Mouse (Mus musculus) embryonic facial prominence, embryonic 11.5 days (tissue): ENCODE results near the gene Ankrd39. TPM values are rescaled to one million over a fixed set of nuclear protein-coding genes. Genes with fewer than 3 reads are reported as not detected.
A peak's percentile ranks its signal among the peaks of the same experiment; 100 is the strongest.

Source experiments
- ATAC-seq: fragments of 200-750 bp; cut with Nextera tagmentation; replicated peaks from 2 replicates; pipeline ENCODE4 v1.8.0; 2017; ENCODE audit warnings: low read depth; ENCODE audit not compliant: insufficient number of reproducible peaks, low FRiP score, low TSS enrichment
- DNase-seq: peaks from one replicate; pipeline ENCODE4 v3.0.0-alpha.2; 2015; ENCODE audit warnings: low spot score
- H3K27ac ChIP-seq: fragments of 300-500 bp; sonication (generic); replicated peaks from 2 replicates; pipeline ENCODE4 v1.5.1; 2014; ENCODE audit warnings: mild to moderate bottlenecking, low read depth, low read length, control low read depth
- H3K27me3 ChIP-seq: fragments of 300-500 bp; sonication (generic); 2 replicates; pipeline ENCODE4 v1.6.1; 2014; ENCODE audit warnings: mild to moderate bottlenecking, low read length, moderate library complexity, mixed read lengths; ENCODE audit not compliant: control insufficient read depth, insufficient read depth
- H3K36me3 ChIP-seq: fragments of 300-500 bp; sonication (generic); replicated peaks from 2 replicates; pipeline ENCODE4 v1.6.1; 2014; ENCODE audit warnings: low read depth, mild to moderate bottlenecking, low read length, moderate library complexity, mixed read lengths; ENCODE audit not compliant: control insufficient read depth, insufficient read depth
- H3K4me1 ChIP-seq: fragments of 300-500 bp; sonication (generic); 2 replicates; pipeline ENCODE4 v1.6.1; 2014; ENCODE audit warnings: low read length, mixed read lengths; ENCODE audit not compliant: control insufficient read depth, insufficient read depth
- H3K4me2 ChIP-seq: fragments of 300-500 bp; sonication (generic); 2 replicates; pipeline ENCODE4 v1.6.1; 2014; ENCODE audit warnings: low read depth, mild to moderate bottlenecking, control low read depth, low read length, moderate library complexity
- H3K4me3 ChIP-seq: fragments of 300-500 bp; sonication (generic); 2 replicates; pipeline ENCODE4 v1.5.1; 2014; ENCODE audit warnings: low read depth, low read length, control low read depth
- H3K9ac ChIP-seq: fragments of 300-500 bp; sonication (generic); replicated peaks from 2 replicates; pipeline ENCODE4 v1.6.1; 2014; ENCODE audit warnings: mild to moderate bottlenecking, control low read depth, low read length
- H3K9me3 ChIP-seq: fragments of 300-500 bp; sonication (generic); replicated peaks from 2 replicates; pipeline ENCODE4 v1.6.1; 2016; ENCODE audit warnings: mild to moderate bottlenecking, low read length, inconsistent platforms, mixed read lengths; ENCODE audit not compliant: control insufficient read depth
- WGBS: fragments of 180-500 bp; shearing (Covaris S2); extraction: QIAGEN DNeasy Blood & Tissue Kit; methylation state at CpG from one replicate; pipeline ENCODE4 v1.1.7; 2014; 5-methylcytosine and 5-hydroxymethylcytosine counted together
- polyA plus RNA-seq: library from polyadenylated mRNA; unstranded; fragments of >200 nt; fragmentation: Nextera tagmentation; extraction: Ambion mirVana; gene quantifications from 2 replicates; pipeline ENCODE4 v1.2.1, GENCODE M21; 2014

The Ankrd39 gene
- polyA plus RNA-seq, 1 experiment from 2014 or later = 11.9 TPM

- no peak for ATAC-seq
- 95% methylated on average over 7 of the region's 7 CpGs for WGBS
- no peak overlapping the region for H3K4me3 ChIP-seq
- no peak overlapping the region for H3K4me2 ChIP-seq
- no peaks in the 10 kb centered on the region for H3K9me3 ChIP-seq
- no peaks in the 10 kb centered on the region for H3K27me3 ChIP-seq
- H3K36me3 ChIP-seq = peaks cover 13% of the 10 kb centered on the region
- no peak overlapping the region for H3K27ac ChIP-seq
- H3K9ac ChIP-seq = no peak overlapping the region
- no peak for DNase-seq
- H3K4me1 ChIP-seq = no peaks in the 10 kb centered on the region
Measured at GRCm38 (mm10) chr1:36522210-36522609, 25.0 kb downstream of the Ankrd39 start.

GRCm38 (mm10) chr1:36519626-36520025, 27.6 kb downstream of the Ankrd39 start:
- Histone ChIP-seq H3K9ac (no peak overlapping the region), H3K27ac (no peak overlapping the region), H3K27me3 (no peaks in the 10 kb centered on the region), H3K4me3 (no peak overlapping the region), H3K36me3 (peaks cover 13% of the 10 kb centered on the region), H3K9me3 (no peaks in the 10 kb centered on the region), H3K4me2 (no peak overlapping the region), H3K4me1 (no peaks in the 10 kb centered on the region)
- DNase-seq = no peak
- WGBS = 77% methylated on average over 11 of the region's 11 CpGs
- no peak for ATAC-seq

GRCm38 (mm10) chr1:36518259-36518658, 29.0 kb downstream of the Ankrd39 start:
- ATAC-seq = no peak
- Histone ChIP-seq H3K36me3 (peaks cover 13% of the 10 kb centered on the region), H3K27me3 (no peaks in the 10 kb centered on the region), H3K9me3 (no peaks in the 10 kb centered on the region), H3K4me3 (no peak overlapping the region), H3K9ac (no peak overlapping the region), H3K4me1 (no peaks in the 10 kb centered on the region), H3K4me2 (no peak overlapping the region), H3K27ac (no peak overlapping the region)
- no peak for DNase-seq
- WGBS = 78% methylated on average over 3 of the region's 3 CpGs

- DNase-seq (peak; percentile 58), ATAC-seq (no peak)
- Histone ChIP-seq H3K4me3 (peak overlapping the region; percentile 92), H3K27me3 (no peaks in the 10 kb centered on the region), H3K36me3 (no peaks in the 10 kb centered on the region), H3K27ac (no peak overlapping the region), H3K9ac (no peak overlapping the region), H3K4me1 (no peaks in the 10 kb centered on the region), H3K4me2 (peak overlapping the region; percentile 91), H3K9me3 (no peaks in the 10 kb centered on the region)
- 48% methylated on average over 2 of the region's 2 CpGs for WGBS
Measured at GRCm38 (mm10) chr1:36513718-36514117, 33.5 kb downstream of the Ankrd39 start.

GRCm38 (mm10) chr1:36513310-36513709, 33.9 kb downstream of the Ankrd39 start:
- H3K27me3 ChIP-seq = no peaks in the 10 kb centered on the region
- H3K9me3 ChIP-seq = no peaks in the 10 kb centered on the region
- DNase-seq (no peak), ATAC-seq (no peak)
- H3K36me3 ChIP-seq = no peaks in the 10 kb centered on the region
- WGBS = 16% methylated on average over 1 of the region's 1 CpGs
- H3K9ac ChIP-seq = peak overlapping the region; percentile 84
- H3K27ac ChIP-seq = no peak overlapping the region
- H3K4me3 ChIP-seq = peak overlapping the region; percentile 92
- peak overlapping the region; percentile 91 for H3K4me2 ChIP-seq
- H3K4me1 ChIP-seq = no peaks in the 10 kb centered on the region

GRCm38 (mm10) chr1:36512966-36513280, 34.3 kb downstream of the Ankrd39 start:
- DNase-seq = no peak
- Histone ChIP-seq H3K36me3 (no peaks in the 10 kb centered on the region), H3K27ac (peak overlapping the region; percentile 96), H3K27me3 (no peaks in the 10 kb centered on the region), H3K4me2 (peak overlapping the region; percentile 91), H3K4me3 (peak overlapping the region; percentile 92), H3K9ac (peak overlapping the region; percentile 84), H3K4me1 (no peaks in the 10 kb centered on the region), H3K9me3 (no peaks in the 10 kb centered on the region)
- no peak for ATAC-seq
- WGBS = under 1% methylated on average over 16 of the region's 16 CpGs

- ATAC-seq (peak; percentile 75), DNase-seq (peak; percentile 61)
- H3K9ac ChIP-seq = peak overlapping the region; percentile 84
- peak overlapping the region; percentile 96 for H3K27ac ChIP-seq
- H3K4me3 ChIP-seq = peak overlapping the region; percentile 92
- no peaks in the 10 kb centered on the region for H3K4me1 ChIP-seq
- WGBS = under 1% methylated on average over 80 of the region's 126 CpGs
- no peaks in the 10 kb centered on the region for H3K9me3 ChIP-seq
- H3K27me3 ChIP-seq = no peaks in the 10 kb centered on the region
- peak overlapping the region; percentile 91 for H3K4me2 ChIP-seq
- no peaks in the 10 kb centered on the region for H3K36me3 ChIP-seq
Measured at GRCm38 (mm10) chr1:36512089-36512965, 34.9 kb downstream of the Ankrd39 start.

GRCm38 (mm10) chr1:36511289-36512021, 35.8 kb downstream of the Ankrd39 start, which contains the start of gene Cnnm3:
Cnnm3 (plus strand) TSS chr1:36511867.
- no peaks in the 10 kb centered on the region for H3K4me1 ChIP-seq
- DNase-seq = peak; percentile 99
- H3K4me2 ChIP-seq = peak within 1 kb of the TSS; percentile 91
- H3K9ac ChIP-seq = peak within 1 kb of the TSS; percentile 84
- H3K36me3 ChIP-seq = no peaks in the 10 kb centered on the region
- no peaks in the 10 kb centered on the region for H3K27me3 ChIP-seq
- peak within 1 kb of the TSS; percentile 92 for H3K4me3 ChIP-seq
- H3K9me3 ChIP-seq = no peaks in the 10 kb centered on the region
- peak within 1 kb of the TSS; percentile 96 for H3K27ac ChIP-seq
- 1% methylated on average over 51 of the region's 51 CpGs for WGBS
- peak; percentile 96 for ATAC-seq
